In the genomic region with DNA sequence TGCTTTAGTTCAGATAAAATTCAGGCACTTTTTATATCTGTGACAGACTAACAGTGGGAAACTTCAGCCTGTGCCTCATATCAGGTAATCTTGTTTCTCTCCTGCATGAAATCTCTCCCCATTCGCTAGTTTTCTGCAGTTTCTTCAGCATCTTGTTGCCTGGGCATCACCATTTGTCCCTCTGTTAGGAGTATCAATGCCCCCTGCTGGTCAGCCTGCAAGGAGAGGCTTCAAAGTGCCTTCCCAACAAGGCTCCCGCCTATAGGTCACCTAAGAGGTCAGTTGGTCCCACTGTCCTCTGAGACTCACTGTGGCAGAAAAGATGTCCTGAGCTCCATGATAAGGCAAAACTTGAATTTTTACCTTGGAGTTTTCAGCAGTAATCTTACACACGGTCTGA, we compare ENCODE assay signal across 9 mouse cellular contexts.
DNase-seq lines count a peak whose midpoint lies in the region; ATAC-seq and TF ChIP-seq lines count a peak whose summit lies in the region.
"Had no signal": no experiment of that assay in that cellular context is flagged by ENCODE, and none has a peak within 500 bp of the region (broad histone marks: within the 10 kb centered on the region; RNA-seq: fewer than 3 reads in every experiment).

No protein-coding gene starts in this region.

- no peak overlapping the region for H3K4me2 ChIP-seq in intestine, embryonic 14.5 days (ENCODE audit: low read length)
- no peak overlapping the region for H3K4me2 ChIP-seq in intestine, embryonic 15.5 days (replicated peaks)
- H3K4me2 ChIP-seq in liver, postnatal 0 days (ENCODE audit: low read depth, low read length), result no peak overlapping the region
- H3K4me2 ChIP-seq: neural tube, embryonic 12.5 days had no signal

- no peak overlapping the region for H3K27ac ChIP-seq in intestine, embryonic 14.5 days (ENCODE audit: low read depth)
- no peak overlapping the region for H3K27ac ChIP-seq in intestine, embryonic 15.5 days
- H3K27ac ChIP-seq in liver, postnatal 0 days (ENCODE audit: low read depth), result no peak overlapping the region
- H3K27ac ChIP-seq: neural tube, embryonic 12.5 days had no signal

- no peaks in the 10 kb centered on the region for H3K36me3 ChIP-seq in intestine, embryonic 14.5 days (ENCODE audit: control insufficient read depth, insufficient read depth, low read length)
- no peaks in the 10 kb centered on the region for H3K36me3 ChIP-seq in intestine, embryonic 15.5 days
- no peaks in the 10 kb centered on the region for H3K36me3 ChIP-seq in liver, postnatal 0 days (replicated peaks; ENCODE audit: insufficient read depth, low read length)
- no peaks in the 10 kb centered on the region for H3K36me3 ChIP-seq in splenic B cell, adult 2 months (ENCODE audit: control insufficient read depth, insufficient read depth, low read length, poor library complexity, severe bottlenecking)
- H3K36me3 ChIP-seq: neural tube, embryonic 12.5 days had no signal

- peak; percentile 65 for TF ChIP-seq CTCF in liver, postnatal 0 days (IDR thresholded peaks at IDR 0.05; ENCODE audit: low read depth)

- H3K4me3 ChIP-seq in intestine, embryonic 14.5 days (ENCODE audit: low read depth, low read length), result no peak overlapping the region
- H3K4me3 ChIP-seq in intestine, embryonic 15.5 days (replicated peaks), result no peak overlapping the region
- H3K4me3 ChIP-seq in liver, postnatal 0 days (ENCODE audit: low read depth, low read length), result no peak overlapping the region
- H3K4me3 ChIP-seq: neural tube, embryonic 12.5 days had no signal

- TF ChIP-seq EP300 in liver, postnatal 0 days (IDR thresholded peaks at IDR 0.05; ENCODE audit: low read depth), result no peak

- H3K9me3 ChIP-seq in intestine, embryonic 14.5 days (ENCODE audit: control insufficient read depth, low read length), result no peaks in the 10 kb centered on the region
- H3K9me3 ChIP-seq in intestine, embryonic 15.5 days, result no peaks in the 10 kb centered on the region
- no peaks in the 10 kb centered on the region for H3K9me3 ChIP-seq in liver, postnatal 0 days (ENCODE audit: low read length)
- H3K9me3 ChIP-seq: neural tube, embryonic 12.5 days had no signal

- no peaks in the 10 kb centered on the region for H3K27me3 ChIP-seq in intestine, embryonic 14.5 days (replicated peaks; ENCODE audit: control insufficient read depth, insufficient read depth, low read length)
- no peaks in the 10 kb centered on the region for H3K27me3 ChIP-seq in intestine, embryonic 15.5 days (replicated peaks)
- H3K27me3 ChIP-seq in liver, postnatal 0 days (ENCODE audit: insufficient read depth, low read length), result no peaks in the 10 kb centered on the region
- no peaks in the 10 kb centered on the region for H3K27me3 ChIP-seq in splenic B cell, adult 2 months (ENCODE audit: control insufficient read depth, insufficient read depth, low read length, poor library complexity, severe bottlenecking)
- H3K27me3 ChIP-seq: neural tube, embryonic 12.5 days had no signal

- intact Hi-C loops in gastrocnemius, postnatal 14 days (cut with DNase I; ENCODE audit: low total_unique reads), result no loop called here

- no peaks in the 10 kb centered on the region for H3K4me1 ChIP-seq in intestine, embryonic 14.5 days (replicated peaks; ENCODE audit: control insufficient read depth, insufficient read depth, low read length)
- no peaks in the 10 kb centered on the region for H3K4me1 ChIP-seq in intestine, embryonic 15.5 days (replicated peaks)
- H3K4me1 ChIP-seq in liver, postnatal 0 days (ENCODE audit: insufficient read depth), result no peaks in the 10 kb centered on the region
- H3K4me1 ChIP-seq: neural tube, embryonic 12.5 days had no signal

- ATAC-seq in intestine, embryonic 14.5 days (replicated peaks; ENCODE audit: low FRiP score, low TSS enrichment, low read depth), result no peak
- ATAC-seq in intestine, embryonic 15.5 days, result no peak
- no peak for ATAC-seq in liver, postnatal 0 days

- WGBS in intestine, embryonic 14.5 days, result 37% methylated on average over 3 of the region's 3 CpGs
- WGBS in intestine, embryonic 15.5 days, result 35% methylated on average over 3 of the region's 3 CpGs
- 35% methylated on average over 3 of the region's 3 CpGs for WGBS in liver, postnatal 0 days (ENCODE audit: insufficient replicate concordance)

- peak; percentile 64 for DNase-seq in intestine, embryonic 14.5 days (ENCODE audit: low spot score)
- peak; percentile 47 to 52 for DNase-seq in B cell, adult 2 months
- DNase-seq in adrenal gland, adult 18-20 months (ENCODE audit: low spot score in 2 of 2), result peak; percentile 46 to 47
- DNase-seq in gastrocnemius, postnatal 14 days, result peak; percentile 68
- peak; percentile 54 for DNase-seq in liver, postnatal 0 days
- DNase-seq in splenic B cell, adult 2 months (ENCODE audit: low read depth, low spot score), result peak; percentile 61
- DNase-seq in cerebellum, adult 11 months, result no peak

- H3K9ac ChIP-seq in intestine, embryonic 14.5 days (ENCODE audit: low read length), result no peak overlapping the region
- H3K9ac ChIP-seq in intestine, embryonic 15.5 days, result no peak overlapping the region
- no peak overlapping the region for H3K9ac ChIP-seq in liver, postnatal 0 days (replicated peaks)
- H3K9ac ChIP-seq: neural tube, embryonic 12.5 days had no signal
